Mouse (Mus musculus) lung, postnatal 0 days (tissue): Measurements from ENCODE around the gene Plpp1.

ENCODE experiments used
- CTCF ChIP-seq: IDR thresholded peaks from 2 replicates; pipeline ENCODE4 v1.5.1; 2016; ENCODE audit warnings: antibody characterized with exemption, mild to moderate bottlenecking
- EP300 ChIP-seq: IDR thresholded peaks from 2 replicates; pipeline ENCODE4 v1.6.1; 2016; ENCODE audit warnings: antibody characterized with exemption, mild to moderate bottlenecking, control low read depth

- TF ChIP-seq EP300 (no peak), CTCF (no peak)
Observed at GRCm38 (mm10) chr13:112871500-112872266, 71.1 kb downstream of the Plpp1 start.
